Mouse (Mus musculus): Measurements from ENCODE around the gene Dbr1. TPM values are rescaled to one million over a fixed set of nuclear protein-coding genes. Genes with fewer than 3 reads are reported as not detected.

The Dbr1 gene
- total and polyA plus RNA-seq, 2 experiments from 2014 or later: 15.7 to 26.2 TPM

DNA sequence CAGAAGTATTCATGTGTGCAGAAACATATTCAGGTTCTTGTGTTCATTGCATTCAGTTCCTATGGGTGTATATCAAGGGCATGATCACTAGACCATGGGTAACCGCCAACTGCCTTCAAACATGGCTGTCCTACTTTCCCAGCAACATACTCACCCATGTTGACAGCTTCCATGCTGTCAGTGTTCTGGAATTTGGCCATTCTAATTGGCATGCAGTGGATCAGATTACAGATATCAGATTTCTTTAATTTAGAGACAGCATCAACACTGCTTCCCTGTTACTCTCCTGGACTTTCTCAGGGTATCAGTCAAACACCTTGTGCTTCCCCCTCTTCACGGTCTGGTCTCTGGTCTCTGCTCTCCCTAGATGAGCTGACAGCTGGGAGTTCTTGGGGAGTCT is 28.0 kb downstream of the Dbr1 start:
- 79% methylated on average over 2 of the region's 2 CpGs for WGBS
- no peak for ATAC-seq (ENCODE audit: low FRiP score)
- H3K4me1 ChIP-seq (ENCODE audit: insufficient read depth, low read length): no peaks in the 10 kb centered on the region

DNA sequence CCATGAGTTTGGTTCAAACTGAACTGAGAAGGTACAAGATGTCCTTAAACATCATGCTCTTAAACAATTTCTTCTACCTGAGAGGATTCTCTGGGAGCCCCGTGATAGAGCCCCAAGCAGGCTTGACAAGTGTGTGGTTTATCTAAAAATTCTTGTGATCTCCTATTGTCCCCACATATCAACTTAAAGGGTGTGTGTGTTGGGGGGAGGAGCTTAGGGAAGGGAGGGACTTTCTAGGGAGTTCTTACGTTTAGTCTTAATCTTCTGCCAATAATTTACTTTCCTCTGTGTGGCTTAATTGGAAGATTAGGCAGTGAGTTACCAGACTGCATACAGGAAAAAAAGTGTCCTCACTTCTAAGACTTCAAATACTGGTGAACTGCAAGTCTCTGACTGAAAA is 36.6 kb downstream of the Dbr1 start, which contains the start of gene A4gnt:
TSS of gene A4gnt (plus strand) at position 301 of the 400 bp plus-strand sequence.
- TF ChIP-seq CTCF (IDR thresholded peaks at IDR 0.05): no peak
- Histone ChIP-seq H3K36me3 (ENCODE audit: insufficient read depth, low read length) (no peaks in the 10 kb centered on the region), H3K4me2 (ENCODE audit: low read depth, low read length, poor library complexity, severe bottlenecking) (no peak within 1 kb of the TSS), H3K27ac (ENCODE audit: low read depth, low read length) (no peak within 1 kb of the TSS), H3K4me1 (ENCODE audit: insufficient read depth, low read length) (no peaks in the 10 kb centered on the region), H3K4me3 (ENCODE audit: low read depth, low read length) (no peak within 1 kb of the TSS), H3K27me3 (ENCODE audit: insufficient read depth, low read length) (no peaks in the 10 kb centered on the region), H3K9me3 (ENCODE audit: low read length) (no peaks in the 10 kb centered on the region), H3K9ac (replicated peaks; ENCODE audit: low read length, poor library complexity, severe bottlenecking) (no peak within 1 kb of the TSS)
- ATAC-seq (ENCODE audit: low FRiP score) (no peak), DNase-seq (ENCODE audit: low spot score) (no peak)
- 63% methylated on average over 2 of the region's 2 CpGs for WGBS

More for the DNA sequence above, 28.0 kb downstream of the Dbr1 start:
- Histone ChIP-seq H3K9me3 (ENCODE audit: low read length) (no peaks in the 10 kb centered on the region), H3K4me2 (ENCODE audit: low read depth, low read length, poor library complexity, severe bottlenecking) (no peak overlapping the region), H3K4me3 (ENCODE audit: low read depth, low read length) (no peak overlapping the region), H3K27me3 (ENCODE audit: insufficient read depth, low read length) (no peaks in the 10 kb centered on the region), H3K36me3 (ENCODE audit: insufficient read depth, low read length) (no peaks in the 10 kb centered on the region), H3K27ac (ENCODE audit: low read depth, low read length) (no peak overlapping the region), H3K9ac (replicated peaks; ENCODE audit: low read length, poor library complexity, severe bottlenecking) (no peak overlapping the region)
- no peak for TF ChIP-seq CTCF (IDR thresholded peaks at IDR 0.05)
- DNase-seq (ENCODE audit: low spot score): no peak

DNA sequence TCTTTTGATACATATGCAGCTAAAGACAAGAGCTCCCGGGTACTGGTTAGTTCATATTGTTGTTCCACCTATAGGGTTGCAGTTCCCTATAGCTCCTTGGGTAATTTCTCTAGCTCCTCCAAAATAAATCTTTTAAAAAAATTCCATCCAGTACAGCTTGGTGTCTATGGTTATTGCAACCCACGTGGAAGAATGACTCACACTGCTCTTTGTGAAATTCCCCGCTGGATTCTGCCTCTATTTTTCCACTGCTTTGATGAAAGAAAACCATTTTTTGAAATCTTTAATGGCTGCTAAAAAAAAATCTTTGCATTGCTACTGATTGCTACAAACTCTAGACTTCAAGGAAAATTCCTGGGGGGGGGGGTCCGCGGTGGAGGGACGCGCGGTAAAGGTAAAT is 44.1 kb downstream of the Dbr1 start:
- Histone ChIP-seq H3K36me3 (ENCODE audit: insufficient read depth, low read length) (no peaks in the 10 kb centered on the region), H3K4me1 (ENCODE audit: insufficient read depth, low read length) (no peaks in the 10 kb centered on the region), H3K4me3 (ENCODE audit: low read depth, low read length) (no peak overlapping the region), H3K4me2 (ENCODE audit: low read depth, low read length, poor library complexity, severe bottlenecking) (no peak overlapping the region), H3K9me3 (ENCODE audit: low read length) (no peaks in the 10 kb centered on the region), H3K9ac (replicated peaks; ENCODE audit: low read length, poor library complexity, severe bottlenecking) (no peak overlapping the region), H3K27me3 (ENCODE audit: insufficient read depth, low read length) (no peaks in the 10 kb centered on the region), H3K27ac (ENCODE audit: low read depth, low read length) (no peak overlapping the region)
- TF ChIP-seq CTCF (IDR thresholded peaks at IDR 0.05): no peak
- 89% methylated on average over 7 of the region's 8 CpGs for WGBS
- ATAC-seq (ENCODE audit: low FRiP score) (no peak), DNase-seq (ENCODE audit: low spot score) (no peak)

GRCm38 (mm10) chr9:99620196-99620595 is 44.6 kb downstream of the Dbr1 start:
- H3K4me2 ChIP-seq (ENCODE audit: low read depth, low read length, poor library complexity, severe bottlenecking): no peak overlapping the region
- H3K27ac ChIP-seq (ENCODE audit: low read depth, low read length): no peak overlapping the region
- 94% methylated on average over 11 of the region's 11 CpGs for WGBS
- no peak for ATAC-seq (ENCODE audit: low FRiP score)
- H3K27me3 ChIP-seq (ENCODE audit: insufficient read depth, low read length): no peaks in the 10 kb centered on the region
- no peaks in the 10 kb centered on the region for H3K4me1 ChIP-seq (ENCODE audit: insufficient read depth, low read length)
- no peak for TF ChIP-seq CTCF (IDR thresholded peaks at IDR 0.05)
- no peak for DNase-seq (ENCODE audit: low spot score)
- H3K36me3 ChIP-seq (ENCODE audit: insufficient read depth, low read length): no peaks in the 10 kb centered on the region
- no peaks in the 10 kb centered on the region for H3K9me3 ChIP-seq (ENCODE audit: low read length)
- no peak overlapping the region for H3K9ac ChIP-seq (replicated peaks; ENCODE audit: low read length, poor library complexity, severe bottlenecking)
- no peak overlapping the region for H3K4me3 ChIP-seq (ENCODE audit: low read depth, low read length)

DNA sequence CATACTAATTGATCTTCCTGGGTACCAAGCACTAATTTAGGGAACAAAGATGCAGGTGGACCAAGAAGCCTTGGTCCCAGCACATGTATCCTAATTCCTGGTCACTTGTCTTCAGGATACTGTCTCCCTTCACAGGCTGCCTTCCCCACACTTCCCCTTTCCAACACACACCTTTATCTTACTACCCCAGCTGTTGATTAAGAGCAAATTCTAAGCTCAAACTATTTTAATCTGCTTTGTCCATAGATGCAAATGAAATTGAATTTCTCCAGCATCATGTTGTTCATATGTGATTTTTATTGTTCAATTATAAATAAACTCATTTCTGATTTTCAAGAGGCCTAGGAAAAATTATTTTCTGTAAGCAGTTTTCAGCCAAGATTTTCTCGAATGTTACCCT is 46.4 kb downstream of the Dbr1 start:
- Histone ChIP-seq H3K4me2 (ENCODE audit: low read depth, low read length, poor library complexity, severe bottlenecking) (no peak overlapping the region), H3K9ac (replicated peaks; ENCODE audit: low read length, poor library complexity, severe bottlenecking) (no peak overlapping the region), H3K4me1 (ENCODE audit: insufficient read depth, low read length) (no peaks in the 10 kb centered on the region), H3K9me3 (ENCODE audit: low read length) (no peaks in the 10 kb centered on the region), H3K36me3 (ENCODE audit: insufficient read depth, low read length) (no peaks in the 10 kb centered on the region), H3K4me3 (ENCODE audit: low read depth, low read length) (no peak overlapping the region), H3K27ac (ENCODE audit: low read depth, low read length) (no peak overlapping the region), H3K27me3 (ENCODE audit: insufficient read depth, low read length) (no peaks in the 10 kb centered on the region)
- no peak for TF ChIP-seq CTCF (IDR thresholded peaks at IDR 0.05)
- no peak for ATAC-seq (ENCODE audit: low FRiP score)
- no peak for DNase-seq (ENCODE audit: low spot score)
- 83% methylated on average over 1 of the region's 1 CpGs for WGBS

- no peaks in the 10 kb centered on the region for H3K4me1 ChIP-seq (ENCODE audit: insufficient read depth, low read length)
- no peaks in the 10 kb centered on the region for H3K9me3 ChIP-seq (ENCODE audit: low read length)
- no peaks in the 10 kb centered on the region for H3K36me3 ChIP-seq (ENCODE audit: insufficient read depth, low read length)
- no peak overlapping the region for H3K4me3 ChIP-seq (ENCODE audit: low read depth, low read length)
- H3K9ac ChIP-seq (replicated peaks; ENCODE audit: low read length, poor library complexity, severe bottlenecking): no peak overlapping the region
- WGBS: 44% methylated on average over 2 of the region's 2 CpGs
- DNase-seq (ENCODE audit: low spot score): no peak
- no peak for ATAC-seq (ENCODE audit: low FRiP score)
- no peak for TF ChIP-seq CTCF (IDR thresholded peaks at IDR 0.05)
- no peak overlapping the region for H3K4me2 ChIP-seq (ENCODE audit: low read depth, low read length, poor library complexity, severe bottlenecking)
- H3K27me3 ChIP-seq (ENCODE audit: insufficient read depth, low read length): no peaks in the 10 kb centered on the region
- H3K27ac ChIP-seq (ENCODE audit: low read depth, low read length): no peak overlapping the region
These were observed 47.4 kb downstream of the Dbr1 start for GRCm38 (mm10) chr9:99622966-99623365.

Data from midbrain, postnatal 0 days (tissue).